Mouse (Mus musculus) heart, embryonic 11.5 days (tissue): ENCODE measurements around the gene Rpn2. TPM values are rescaled to one million over a fixed set of nuclear protein-coding genes. Genes with fewer than 3 reads are reported as not detected.

ENCODE experiments used
- ATAC-seq: fragments of 200-750 bp; cut with Nextera tagmentation; replicated peaks from 2 replicates; pipeline ENCODE4 v1.8.0; 2017; ENCODE audit warnings: moderate library complexity; ENCODE audit not compliant: insufficient number of reproducible peaks, low FRiP score, low TSS enrichment
- H3K27ac ChIP-seq: fragments of 300-500 bp; sonication (generic); 2 replicates; pipeline ENCODE4 v1.5.1; 2014; ENCODE audit warnings: mild to moderate bottlenecking, low read depth, low read length
- H3K27me3 ChIP-seq: fragments of 300-500 bp; sonication (generic); 2 replicates; pipeline ENCODE4 v1.6.1; 2014; ENCODE audit warnings: mild to moderate bottlenecking, low read length, mixed read lengths; ENCODE audit not compliant: control insufficient read depth, insufficient read depth
- H3K36me3 ChIP-seq: fragments of 300-500 bp; sonication (generic); 2 replicates; pipeline ENCODE4 v1.6.1; 2014; ENCODE audit warnings: mild to moderate bottlenecking, low read length, moderate library complexity, mixed read lengths; ENCODE audit not compliant: control insufficient read depth, insufficient read depth
- H3K4me1 ChIP-seq: fragments of 300-500 bp; sonication (generic); 2 replicates; pipeline ENCODE4 v1.6.1; 2014; ENCODE audit warnings: low read length; ENCODE audit not compliant: control insufficient read depth, insufficient read depth
- H3K4me2 ChIP-seq: fragments of 300-500 bp; sonication (generic); 2 replicates; pipeline ENCODE4 v1.6.1; 2014; ENCODE audit warnings: mild to moderate bottlenecking, moderate library complexity
- H3K4me3 ChIP-seq: fragments of 300-500 bp; sonication (generic); 2 replicates; pipeline ENCODE4 v1.5.1; 2014; ENCODE audit warnings: low read depth, low read length
- H3K9ac ChIP-seq: fragments of 300-500 bp; sonication (generic); 2 replicates; pipeline ENCODE4 v1.6.1; 2014; ENCODE audit warnings: mild to moderate bottlenecking, low read depth, low read length, moderate library complexity
- H3K9me3 ChIP-seq: fragments of 300-500 bp; sonication (generic); replicated peaks from 2 replicates; pipeline ENCODE4 v1.6.1; 2016; ENCODE audit warnings: low read length; ENCODE audit not compliant: control insufficient read depth
- WGBS: fragments of 180-500 bp; shearing (Covaris S2); extraction: QIAGEN DNeasy Blood & Tissue Kit; methylation state at CpG from one replicate; pipeline ENCODE4 v1.1.7; 2014; ENCODE audit not compliant: insufficient replicate concordance; 5-methylcytosine and 5-hydroxymethylcytosine counted together
- polyA plus RNA-seq: library from polyadenylated mRNA; unstranded; fragments of >200 nt; fragmentation: Nextera tagmentation; extraction: Ambion mirVana; gene quantifications from 2 replicates; pipeline ENCODE4 v1.2.1, GENCODE M21; 2014

Rpn2 gene
- polyA plus RNA-seq, 1 experiment from 2014 or later, result 202 TPM

- Histone ChIP-seq H3K27ac (no peak overlapping the region), H3K9me3 (no peaks in the 10 kb centered on the region), H3K27me3 (no peaks in the 10 kb centered on the region), H3K4me2 (no peak overlapping the region), H3K36me3 (no peaks in the 10 kb centered on the region), H3K4me1 (no peaks in the 10 kb centered on the region), H3K9ac (no peak overlapping the region), H3K4me3 (no peak overlapping the region)
- no peak for ATAC-seq
- WGBS, result 70% methylated on average over 6 of the region's 6 CpGs
Measured at GRCm38 (mm10) chr2:157263832-157264231, 15.0 kb upstream of the Rpn2 start.

GRCm38 (mm10) chr2:157279416-157279800 is 591 bp downstream of the Rpn2 start, which contains the start of gene Mroh8:
Gene Mroh8, minus strand, starts transcription at chr2:157279549.
- ATAC-seq, result peak; percentile 64

GRCm38 (mm10) chr2:157283321-157283720 is 4.5 kb downstream of the Rpn2 start:
- Histone ChIP-seq H3K4me3 (no peak overlapping the region), H3K4me1 (peaks cover 12% of the 10 kb centered on the region), H3K9ac (no peak overlapping the region), H3K27me3 (no peaks in the 10 kb centered on the region), H3K36me3 (peaks cover 7% of the 10 kb centered on the region), H3K9me3 (no peaks in the 10 kb centered on the region), H3K27ac (no peak overlapping the region), H3K4me2 (no peak overlapping the region)
- ATAC-seq, result no peak
- 67% methylated on average over 6 of the region's 6 CpGs for WGBS

More at GRCm38 (mm10) chr2:157279416-157279800, 591 bp downstream of the Rpn2 start, which contains the start of gene Mroh8:
- WGBS, result 0% methylated on average over 32 of the region's 32 CpGs
- Histone ChIP-seq H3K36me3 (peaks cover 5% of the 10 kb centered on the region), H3K4me2 (peak within 1 kb of the TSS; percentile 79), H3K9me3 (no peaks in the 10 kb centered on the region), H3K4me3 (peak within 1 kb of the TSS; percentile 100), H3K27me3 (no peaks in the 10 kb centered on the region), H3K27ac (peak within 1 kb of the TSS; percentile 91), H3K4me1 (peaks cover 14% of the 10 kb centered on the region), H3K9ac (peak within 1 kb of the TSS; percentile 98)

- 27% methylated on average over 3 of the region's 3 CpGs for WGBS
- Histone ChIP-seq H3K4me3 (no peak overlapping the region), H3K4me2 (no peak overlapping the region), H3K27me3 (no peaks in the 10 kb centered on the region), H3K27ac (no peak overlapping the region), H3K9me3 (no peaks in the 10 kb centered on the region), H3K9ac (no peak overlapping the region), H3K4me1 (no peaks in the 10 kb centered on the region), H3K36me3 (peaks cover 25% of the 10 kb centered on the region)
- ATAC-seq, result no peak
Measured at GRCm38 (mm10) chr2:157287542-157287941, 8.7 kb downstream of the Rpn2 start.

GRCm38 (mm10) chr2:157288996-157289395 is 10.2 kb downstream of the Rpn2 start:
- Histone ChIP-seq H3K4me1 (no peaks in the 10 kb centered on the region), H3K9me3 (no peaks in the 10 kb centered on the region)

GRCm38 (mm10) chr2:157292093-157292492 is 13.3 kb downstream of the Rpn2 start:
- Histone ChIP-seq H3K9me3 (no peaks in the 10 kb centered on the region), H3K36me3 (peaks cover 39% of the 10 kb centered on the region), H3K27me3 (no peaks in the 10 kb centered on the region), H3K27ac (no peak overlapping the region), H3K9ac (no peak overlapping the region), H3K4me2 (no peak overlapping the region), H3K4me3 (no peak overlapping the region), H3K4me1 (no peaks in the 10 kb centered on the region)
- 30% methylated on average over 2 of the region's 2 CpGs for WGBS
- no peak for ATAC-seq

More at GRCm38 (mm10) chr2:157288996-157289395, 10.2 kb downstream of the Rpn2 start:
- ATAC-seq, result no peak
- H3K4me2 ChIP-seq, result no peak overlapping the region
- H3K4me3 ChIP-seq, result no peak overlapping the region
- 75% methylated on average over 5 of the region's 5 CpGs for WGBS
- H3K27me3 ChIP-seq, result no peaks in the 10 kb centered on the region
- no peak overlapping the region for H3K27ac ChIP-seq
- peaks cover 26% of the 10 kb centered on the region for H3K36me3 ChIP-seq
- H3K9ac ChIP-seq, result no peak overlapping the region

- Histone ChIP-seq H3K9me3 (no peaks in the 10 kb centered on the region), H3K27ac (no peak overlapping the region), H3K9ac (no peak overlapping the region), H3K36me3 (peaks cover 51% of the 10 kb centered on the region), H3K27me3 (no peaks in the 10 kb centered on the region), H3K4me2 (no peak overlapping the region), H3K4me3 (no peak overlapping the region), H3K4me1 (no peaks in the 10 kb centered on the region)
- 86% methylated on average over 7 of the region's 7 CpGs for WGBS
- no peak for ATAC-seq
Measured at GRCm38 (mm10) chr2:157296105-157296689, 17.4 kb downstream of the Rpn2 start.

- no peaks in the 10 kb centered on the region for H3K4me1 ChIP-seq
- no peak overlapping the region for H3K27ac ChIP-seq
- no peaks in the 10 kb centered on the region for H3K9me3 ChIP-seq
- H3K36me3 ChIP-seq, result peaks cover 48% of the 10 kb centered on the region
- no peak overlapping the region for H3K4me2 ChIP-seq
- no peak for ATAC-seq
- no peak overlapping the region for H3K9ac ChIP-seq
- no peak overlapping the region for H3K4me3 ChIP-seq
- no peaks in the 10 kb centered on the region for H3K27me3 ChIP-seq
- 94% methylated on average over 6 of the region's 6 CpGs for WGBS
Measured at GRCm38 (mm10) chr2:157300051-157300450, 21.2 kb downstream of the Rpn2 start.

- Histone ChIP-seq H3K4me3 (no peak overlapping the region), H3K27ac (no peak overlapping the region), H3K36me3 (peaks cover 32% of the 10 kb centered on the region), H3K4me2 (no peak overlapping the region), H3K9me3 (no peaks in the 10 kb centered on the region), H3K27me3 (no peaks in the 10 kb centered on the region), H3K9ac (no peak overlapping the region), H3K4me1 (no peaks in the 10 kb centered on the region; the same call in 1 of the 2 replicates)
- WGBS, result 81% methylated on average over 9 of the region's 9 CpGs
- ATAC-seq, result no peak
Measured at GRCm38 (mm10) chr2:157303096-157303495, 24.3 kb downstream of the Rpn2 start.
